Mouse (Mus musculus) cerebellum, adult 2 months (tissue): ENCODE results near the gene Fam78b.

Experiments used
- CTCF ChIP-seq: fragments of 200-500 bp; IDR thresholded peaks from 2 replicates; pipeline ENCODE4 v1.5.1; 2011; ENCODE audit warnings: low read depth, mild to moderate bottlenecking, control low read depth, low read length, moderate library complexity, borderline replicate concordance; ENCODE audit not compliant: insufficient read depth
- POLR2A ChIP-seq: fragments of 200-500 bp; IDR thresholded peaks from 2 replicates; pipeline ENCODE4 v1.6.1; 2011; ENCODE audit warnings: low read length, control low read depth, borderline replicate concordance; ENCODE audit not compliant: insufficient read depth

- TF ChIP-seq CTCF (no peak), POLR2A (no peak)
These were observed 12.1 kb downstream of the Fam78b start for GRCm38 (mm10) chr1:167013234-167013864.
